Mouse (Mus musculus): ENCODE measurements around the gene Rhox7a. TPM values are rescaled to one million over a fixed set of nuclear protein-coding genes. Genes with fewer than 3 reads are reported as not detected.
A peak's percentile ranks its signal among the peaks of the same experiment; 100 is the strongest.
"Not testable (repeated sequence)": the region's sequence is repeated elsewhere in the genome, so short reads cannot be mapped to it uniquely, and the experiment has no call there.

The Rhox7a gene
- total RNA-seq (2021) = not detected
- long read RNA-seq, experiment 1 = 0 reads
- long read RNA-seq, experiment 2 = 0 reads

- H3K27ac ChIP-seq; DNase-seq (ENCODE audit: low spot score in 2 of 2): not testable (repeated sequence)
Measured at GRCm38 (mm10) chrX:37831386-37831785, at the start of gene Rhox7a. Gene Rhox7a, plus strand, starts transcription at chrX:37831686.

GRCm38 (mm10) chrX:37807286-37808080, 24.0 kb upstream of the Rhox7a start:
- peak; percentile 13; the same call in 1 of the 2 replicates for TF ChIP-seq CTCF (conservative IDR thresholded peaks at IDR 0.05)
- H3K4me3 ChIP-seq = no peak overlapping the region
- no peak for DNase-seq (ENCODE audit: low spot score in 2 of 2)
- H3K27ac ChIP-seq = no peak overlapping the region

More at GRCm38 (mm10) chrX:37831386-37831785, at the start of gene Rhox7a:
- H3K4me3 ChIP-seq = not testable (repeated sequence)

- TF ChIP-seq CTCF (conservative IDR thresholded peaks at IDR 0.05) = no peak
- Histone ChIP-seq H3K27ac (no peak overlapping the region), H3K4me3 (no peak overlapping the region)
- DNase-seq (ENCODE audit: low spot score in 2 of 2) = no peak
Measured at GRCm38 (mm10) chrX:37809396-37809795, 22.1 kb upstream of the Rhox7a start.

GRCm38 (mm10) chrX:37811179-37811578, 20.3 kb upstream of the Rhox7a start:
- no peak for DNase-seq (ENCODE audit: low spot score in 2 of 2)
- TF ChIP-seq CTCF (conservative IDR thresholded peaks at IDR 0.05) = peak; percentile 79
- no peak overlapping the region for H3K4me3 ChIP-seq
- no peak overlapping the region for H3K27ac ChIP-seq

- TF ChIP-seq CTCF (conservative IDR thresholded peaks at IDR 0.05) = peak; percentile 50
- Histone ChIP-seq H3K27ac (no peak overlapping the region), H3K4me3 (no peak overlapping the region)
- no peak for DNase-seq (ENCODE audit: low spot score in 2 of 2)
Measured at GRCm38 (mm10) chrX:37815665-37816064, 15.8 kb upstream of the Rhox7a start.

- DNase-seq (ENCODE audit: low spot score in 2 of 2); H3K27ac ChIP-seq; H3K4me3 ChIP-seq: not testable (repeated sequence)
Measured at GRCm38 (mm10) chrX:37826610-37827009, 4.9 kb upstream of the Rhox7a start, which contains the start of gene Rhox6. Gene Rhox6, plus strand, starts transcription at chrX:37826910.

GRCm38 (mm10) chrX:37871641-37872040, 40.2 kb downstream of the Rhox7a start:
- no peak for TF ChIP-seq CTCF (conservative IDR thresholded peaks at IDR 0.05)
- Histone ChIP-seq H3K27ac (no peak overlapping the region), H3K4me3 (no peak overlapping the region)
- DNase-seq (ENCODE audit: low spot score in 2 of 2) = no peak

GRCm38 (mm10) chrX:37878844-37879243, 47.4 kb downstream of the Rhox7a start, which contains the start of gene Rhox8:
Gene Rhox8, minus strand, starts transcription at chrX:37878944.
- Histone ChIP-seq H3K27ac (no peak within 1 kb of the TSS), H3K4me3 (no peak within 1 kb of the TSS)
- no peak for DNase-seq (ENCODE audit: low spot score in 2 of 2)
- TF ChIP-seq CTCF (conservative IDR thresholded peaks at IDR 0.05) = no peak

Other genes with a start within 250 kb of the Rhox7a start
- gene Rhox4f, start 224.0 kb upstream of the Rhox7a start, total RNA-seq (2021) = not detected
- gene Rhox3g, start 203.1 kb upstream of the Rhox7a start, total RNA-seq (2021) = not detected
- not detected for gene Rhox2g, start 188.2 kb upstream of the Rhox7a start, total RNA-seq (2021)
- gene Rhox4g, start 180.4 kb upstream of the Rhox7a start, total RNA-seq (2021) = not detected
- gene Rhox3h, start 162.9 kb upstream of the Rhox7a start, total RNA-seq (2021) = not detected
- gene Rhox2h, start 158.4 kb upstream of the Rhox7a start, total RNA-seq (2021) = not detected
- not detected for gene Rhox5, start 26.8 kb upstream of the Rhox7a start, total RNA-seq (2021)
- gene Rhox6, start 4.8 kb upstream of the Rhox7a start, total RNA-seq (2021) = not detected
- not detected for gene Rhox8, start 47.3 kb downstream of the Rhox7a start, total RNA-seq (2021)
- not detected for gene Rhox7b, start 65.5 kb downstream of the Rhox7a start, total RNA-seq (2021)
- gene Rhox9, start 70.1 kb downstream of the Rhox7a start, total RNA-seq (2021) = not detected
- not detected for gene Btg1-ps1, start 187.1 kb downstream of the Rhox7a start, total RNA-seq (2021)
- not detected for gene Btg1-ps2, start 211.4 kb downstream of the Rhox7a start, total RNA-seq (2021)
- not detected for gene Rhox10, start 234.8 kb downstream of the Rhox7a start, total RNA-seq (2021)